Mouse (Mus musculus) forelimb bud, embryonic 11.5 days (tissue): ENCODE data around the gene Kmt2b.

ENCODE experiments used
- DNase-seq: peaks from one replicate; pipeline ENCODE4 v3.0.0-alpha.2; 2012; ENCODE audit warnings: low read depth, low spot score

The Kmt2b gene

DNA sequence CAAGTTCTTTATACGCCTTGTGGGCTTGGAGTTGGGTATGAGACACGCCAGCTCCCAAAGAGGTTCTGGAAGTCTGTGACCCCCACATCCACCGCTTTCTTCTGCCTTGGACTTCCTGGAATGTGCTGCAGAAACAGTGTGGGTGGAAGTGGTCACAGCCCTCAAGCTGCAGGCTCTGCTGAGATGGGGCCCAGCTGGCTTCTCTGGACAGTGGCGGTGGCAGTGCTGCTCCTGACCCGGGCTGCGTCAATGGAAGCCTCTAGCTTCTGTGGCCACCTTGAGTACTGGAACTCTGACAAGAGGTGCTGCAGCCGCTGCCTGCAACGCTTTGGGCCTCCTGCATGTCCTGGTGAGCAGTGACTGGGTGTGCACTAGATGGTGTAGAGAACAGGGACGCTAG, 22.5 kb downstream of the Kmt2b start:
- no peak for DNase-seq

DNA sequence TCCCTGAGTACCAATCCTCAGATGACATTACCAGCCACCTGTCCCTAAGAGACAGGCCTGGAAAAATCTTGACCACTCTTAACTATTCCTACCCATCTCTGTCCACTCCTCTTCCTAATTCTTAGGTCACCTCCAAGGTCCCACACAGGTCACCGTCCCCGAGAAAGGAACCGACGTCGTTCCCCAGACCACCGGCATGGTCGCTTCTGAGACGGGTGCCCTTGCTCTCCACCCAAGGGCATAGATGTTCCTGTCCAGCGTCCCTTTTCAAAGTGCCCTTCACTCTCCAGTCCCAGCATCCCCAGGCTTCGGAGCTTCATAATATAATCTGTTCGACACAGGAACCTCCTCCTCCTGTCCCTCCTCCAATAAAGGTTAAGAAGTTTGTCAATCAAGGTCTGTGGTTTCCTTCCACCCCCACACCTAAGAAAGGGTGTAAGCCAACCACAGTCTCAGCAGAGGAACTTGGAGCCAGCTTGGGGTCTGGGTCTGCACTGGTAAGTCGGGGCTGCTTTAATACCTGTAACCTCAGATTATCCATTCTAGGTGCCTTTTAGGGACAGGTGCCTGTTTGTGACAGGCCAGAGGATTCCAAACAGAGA, 23.5 kb downstream of the Kmt2b start, which contains the start of gene Igflr1:
Igflr1 (plus strand) TSS at position 458 of the 602 bp plus-strand sequence.
- DNase-seq: no peak

DNA sequence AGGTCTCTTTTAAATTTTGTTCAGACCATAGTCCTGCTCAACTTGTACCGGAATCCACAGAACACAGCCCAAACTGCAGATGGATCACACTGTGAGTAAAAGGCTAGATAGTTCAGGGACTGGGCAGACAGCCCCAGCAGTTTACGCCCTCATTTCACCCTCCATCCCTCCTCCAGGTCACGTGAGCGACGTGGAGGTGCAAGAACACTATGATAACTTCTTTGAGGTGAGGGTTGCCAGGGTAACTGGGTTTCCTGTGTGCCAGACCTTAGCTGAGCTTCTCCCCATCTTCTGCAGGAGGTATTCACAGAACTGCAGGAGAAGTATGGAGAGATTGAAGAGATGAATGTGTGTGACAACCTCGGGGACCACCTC, 24.6 kb downstream of the Kmt2b start:
- no peak for DNase-seq

DNA sequence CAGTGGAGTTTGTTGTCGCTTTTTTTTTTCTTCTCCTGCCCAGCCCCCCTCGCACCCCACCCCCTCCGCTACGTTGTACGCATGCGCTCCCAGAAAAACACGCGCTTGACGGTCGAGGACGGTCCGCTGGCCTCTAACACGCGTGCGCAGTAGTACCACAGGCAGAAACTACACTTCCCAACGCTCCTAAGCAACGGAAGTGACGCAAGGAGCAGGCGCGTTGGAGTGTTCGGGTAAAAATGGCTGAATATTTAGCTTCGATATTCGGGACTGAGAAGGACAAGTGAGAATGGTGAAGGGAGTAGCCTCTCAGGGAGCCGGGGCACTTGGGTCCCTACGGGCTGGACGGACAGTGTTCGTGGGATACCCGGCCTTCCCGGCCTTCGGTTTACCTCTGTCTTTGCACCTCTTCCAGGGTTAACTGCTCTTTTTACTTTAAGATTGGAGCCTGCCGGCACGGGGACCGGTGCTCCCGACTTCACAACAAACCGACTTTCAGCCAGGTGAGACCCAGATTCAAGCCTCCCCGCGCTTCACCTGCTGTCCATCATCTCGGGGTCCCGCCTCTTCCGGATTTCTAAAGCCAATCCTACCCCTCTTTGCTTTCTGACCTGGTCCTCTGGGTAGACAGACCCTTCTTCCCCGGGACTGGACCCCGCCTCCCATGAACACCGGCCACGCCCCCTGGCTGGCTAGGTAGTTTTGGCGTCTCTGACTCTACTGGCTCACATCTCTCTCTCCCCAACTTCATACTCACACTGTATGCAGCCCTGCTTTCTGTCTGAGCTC, 25.2 kb downstream of the Kmt2b start, which contains the start of the genes U2af1l4, Gm49396 and Psenen:
U2af1l4 (plus strand) TSS at position 185 of the 789 bp plus-strand sequence.
Gm49396 (plus strand) TSS at position 228 of the 789 bp plus-strand sequence.
Psenen (minus strand) TSS at position 511 of the 789 bp plus-strand sequence.
- peak; percentile 98 for DNase-seq

DNA sequence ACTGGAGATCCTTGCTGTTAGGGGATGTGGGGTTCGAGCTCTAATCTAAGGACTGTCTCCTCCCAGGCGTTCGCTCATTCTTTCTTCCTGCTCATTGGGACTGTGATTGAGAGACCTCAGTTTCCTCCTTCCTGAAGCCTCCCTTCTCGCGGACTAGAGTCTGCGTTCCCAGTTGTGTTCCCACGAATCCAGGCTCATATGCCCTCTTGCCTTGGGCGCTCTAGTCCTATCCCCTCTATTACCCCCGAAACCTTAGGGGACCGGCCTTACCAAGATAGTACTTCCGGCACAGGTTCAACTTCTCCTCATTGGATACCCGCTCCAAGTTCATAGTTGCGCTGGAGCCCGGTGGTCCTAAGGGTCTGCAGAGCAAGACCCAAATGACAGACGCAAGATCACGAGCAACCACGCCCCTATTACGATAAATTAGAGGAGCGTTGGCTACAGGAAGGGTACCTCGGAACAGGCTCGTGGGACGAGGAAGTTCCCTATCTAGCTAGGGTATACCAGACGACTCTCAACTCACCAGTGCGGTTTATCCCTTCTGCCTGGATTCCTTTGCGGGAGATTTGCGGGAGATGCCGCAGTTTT, 25.9 kb downstream of the Kmt2b start:
- no peak for DNase-seq

DNA sequence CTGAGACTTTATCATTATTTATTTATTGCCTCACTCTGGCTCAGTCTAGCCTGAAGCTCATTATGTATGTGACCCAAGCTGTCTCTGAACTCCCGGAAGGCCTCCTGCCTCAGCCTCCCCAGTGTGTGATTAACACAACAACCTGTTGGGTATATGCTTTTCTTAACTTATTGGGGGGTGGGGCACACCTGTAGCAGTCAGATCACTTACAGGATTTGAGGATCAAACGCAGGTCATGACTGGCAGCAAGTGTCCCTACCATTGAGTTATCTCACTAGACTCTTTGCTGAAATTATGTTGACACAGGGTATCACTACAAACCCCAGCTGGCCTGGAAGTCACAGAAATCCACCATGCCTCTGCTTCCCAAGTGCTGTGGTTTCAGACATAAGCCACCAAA, 28.2 kb downstream of the Kmt2b start:
- no peak for DNase-seq

DNA sequence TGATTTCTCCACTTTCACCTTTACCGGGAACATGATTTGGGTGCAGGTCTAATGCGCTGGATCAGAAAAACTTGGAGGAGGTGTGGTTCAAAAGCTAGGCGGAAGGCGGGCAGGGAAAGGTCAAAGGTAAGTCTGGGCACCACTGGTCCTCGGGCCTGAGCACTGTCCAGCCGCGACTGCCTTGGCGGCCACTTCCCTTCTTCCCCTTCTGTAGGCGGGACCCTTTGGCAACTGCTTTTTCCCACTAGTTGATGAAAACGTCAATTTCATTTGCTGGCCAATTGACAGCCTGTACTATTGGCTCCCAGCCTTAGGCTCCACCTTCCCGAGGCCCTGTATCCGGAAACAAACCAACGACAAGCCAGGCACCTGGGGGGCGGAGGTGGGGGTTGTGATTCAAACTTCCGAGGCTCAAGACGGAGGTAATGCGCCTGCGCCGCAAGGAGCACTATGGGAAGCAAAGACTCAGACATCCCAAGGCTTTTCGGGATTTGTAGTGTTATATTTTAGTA, 29.0 kb downstream of the Kmt2b start, which contains the start of gene Lin37:
Lin37 (minus strand) TSS at position 396 of the 512 bp plus-strand sequence.
- peak; percentile 96 for DNase-seq

DNA sequence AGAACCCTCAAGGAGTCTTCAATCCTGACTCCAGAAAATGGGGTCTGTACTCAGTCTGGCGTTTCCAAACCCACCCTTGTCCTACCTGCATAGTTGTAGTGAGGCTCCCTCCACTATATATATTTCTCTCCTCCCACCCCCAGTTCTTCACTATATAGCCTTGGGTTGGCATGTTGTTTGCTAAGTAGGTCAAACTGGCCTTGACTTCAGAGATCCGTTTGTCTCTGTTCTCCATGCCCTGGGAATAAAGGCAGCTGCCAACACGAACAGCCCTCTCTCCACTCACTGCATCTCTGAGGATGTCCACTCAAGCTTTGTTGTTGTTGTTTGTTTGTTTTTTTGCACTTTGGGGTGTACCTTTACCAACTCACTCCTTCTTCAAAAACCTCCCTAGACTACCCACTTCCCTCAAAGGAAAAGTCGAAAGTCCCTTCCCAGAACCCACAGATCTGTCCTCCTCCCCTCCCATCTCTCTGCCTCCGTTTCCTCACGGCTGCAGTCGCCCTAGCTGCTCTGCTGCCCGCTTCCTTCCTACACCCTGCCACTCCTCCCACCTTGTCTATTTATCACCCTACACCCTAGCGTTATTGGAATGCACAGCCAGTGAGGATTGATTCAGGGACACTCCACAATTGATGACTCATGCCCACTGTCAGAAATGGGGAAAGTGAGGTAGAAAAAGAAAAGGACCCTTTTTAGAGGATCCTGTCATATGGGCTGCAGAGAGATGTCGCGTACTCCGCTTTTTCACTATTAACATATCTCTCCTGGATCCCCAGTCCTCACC, 29.7 kb downstream of the Kmt2b start:
- no peak for DNase-seq

DNA sequence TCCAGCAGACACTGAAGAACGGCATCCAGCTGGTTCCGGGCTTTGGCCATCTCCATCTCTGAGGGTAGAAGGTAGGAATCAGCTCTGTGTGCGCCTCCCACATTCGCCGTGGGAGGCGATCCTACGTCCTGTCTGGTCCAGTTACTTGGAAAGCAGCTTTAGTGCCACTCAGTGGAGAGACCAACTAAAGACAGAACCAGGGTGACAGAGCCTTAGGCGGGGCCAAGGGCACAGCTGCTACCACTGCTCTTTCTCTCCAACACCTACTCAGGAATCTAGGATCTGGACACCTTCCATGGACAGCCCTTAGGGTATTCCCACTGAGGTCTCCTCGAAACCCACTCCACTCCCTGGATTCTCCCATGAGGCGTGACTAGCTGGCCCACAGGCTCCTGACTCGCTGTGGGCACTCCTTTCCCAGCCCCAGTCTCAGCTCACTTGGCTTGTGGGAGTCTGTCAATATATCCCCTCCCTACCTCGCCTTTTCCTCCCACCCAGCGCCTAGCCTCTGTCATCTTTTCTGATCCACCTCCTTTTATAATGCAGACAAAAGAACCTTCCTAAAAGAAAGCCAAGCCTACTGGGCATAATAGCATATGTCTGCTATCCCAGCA, 30.5 kb downstream of the Kmt2b start:
- no peak for DNase-seq

DNA sequence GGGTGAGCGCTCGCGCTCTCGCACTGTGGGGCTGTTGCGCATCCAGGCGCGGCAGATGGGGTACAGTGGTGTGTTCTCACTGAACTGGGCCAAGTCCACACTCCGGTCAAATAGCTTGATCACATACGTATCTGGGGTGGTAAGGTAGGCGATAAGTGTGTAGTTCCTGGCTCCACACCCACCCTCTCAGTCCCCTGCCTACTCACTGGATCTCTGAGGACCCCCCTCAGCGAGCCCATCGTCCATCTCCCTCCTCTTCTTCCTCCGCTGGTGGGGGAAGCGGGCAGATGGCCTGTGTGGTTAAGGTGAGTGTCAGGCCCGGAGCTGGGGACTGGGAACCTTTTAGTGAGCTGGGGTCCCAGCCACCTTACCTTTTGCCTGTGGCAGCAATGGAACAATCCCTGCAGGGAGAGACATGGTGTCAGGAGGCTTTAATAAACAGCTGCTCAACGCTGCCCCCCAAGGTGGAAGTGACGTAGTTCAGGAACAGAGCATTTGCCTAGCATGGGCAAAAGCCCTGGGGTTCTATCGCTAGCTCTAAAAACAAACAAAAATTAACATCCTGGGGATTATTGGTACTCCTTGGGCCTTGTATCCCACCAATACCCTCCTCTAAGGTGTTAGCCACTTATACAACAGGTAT, 31.5 kb downstream of the Kmt2b start:
- no peak for DNase-seq

DNA sequence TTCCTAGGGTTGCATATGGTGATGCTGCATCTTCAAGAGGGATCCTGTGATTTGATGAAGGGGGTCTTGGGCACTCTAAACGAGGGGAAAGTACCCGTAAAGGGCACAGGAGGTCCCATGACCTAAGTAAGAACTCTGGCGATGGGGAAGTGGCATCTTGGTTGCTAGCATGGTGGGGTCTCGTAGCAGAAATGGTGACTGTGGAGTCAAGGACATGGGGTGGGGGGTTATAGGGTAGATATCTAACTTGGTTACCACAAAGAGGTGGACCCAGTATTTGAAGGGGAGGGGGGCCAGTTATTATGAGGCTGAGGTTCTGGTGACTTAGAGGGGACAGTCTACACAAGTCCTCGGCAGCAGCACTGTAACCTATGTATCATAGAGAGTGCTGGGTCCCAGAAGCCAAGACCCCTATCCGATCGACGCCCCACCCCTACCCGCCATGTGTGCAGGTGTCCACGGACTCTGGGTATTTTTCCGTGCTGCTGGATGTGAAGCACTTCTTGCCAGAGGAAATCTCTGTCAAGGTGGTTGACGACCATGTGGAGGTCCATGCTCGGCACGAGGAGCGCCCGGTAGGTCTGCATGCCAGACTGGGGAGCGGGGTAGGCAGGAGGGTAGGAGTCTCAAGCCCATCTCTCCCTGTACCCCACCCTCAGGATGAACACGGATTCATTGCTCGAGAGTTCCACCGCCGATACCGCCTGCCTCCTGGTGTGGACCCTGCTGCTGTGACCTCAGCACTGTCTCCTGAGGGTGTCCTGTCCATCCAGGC, 34.5 kb downstream of the Kmt2b start:
- no peak for DNase-seq

DNA sequence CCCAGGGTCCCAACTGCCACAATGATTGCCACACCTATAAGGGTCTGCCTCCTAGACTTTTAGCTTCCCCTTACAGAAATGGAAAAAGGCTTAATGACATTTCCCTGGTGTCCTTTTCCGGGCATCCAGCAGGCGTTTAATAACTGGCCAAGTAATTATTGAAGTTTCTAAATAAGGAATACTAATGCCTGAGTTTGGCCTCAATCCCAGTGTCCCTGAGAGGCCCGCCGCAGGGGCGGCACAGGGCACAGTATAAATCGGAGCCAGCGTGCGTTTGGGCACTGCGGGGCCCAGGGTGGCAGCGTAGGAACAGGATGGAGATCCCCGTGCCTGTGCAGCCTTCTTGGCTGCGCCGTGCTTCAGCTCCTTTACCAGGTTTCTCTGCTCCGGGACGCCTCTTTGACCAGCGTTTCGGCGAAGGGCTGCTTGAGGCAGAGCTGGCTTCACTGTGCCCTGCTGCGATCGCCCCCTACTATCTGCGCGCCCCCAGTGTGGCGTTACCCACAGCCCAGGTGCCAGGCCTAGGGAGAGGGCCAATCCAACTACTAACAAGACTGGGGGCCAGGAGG, 35.4 kb downstream of the Kmt2b start:
- no peak for DNase-seq

DNA sequence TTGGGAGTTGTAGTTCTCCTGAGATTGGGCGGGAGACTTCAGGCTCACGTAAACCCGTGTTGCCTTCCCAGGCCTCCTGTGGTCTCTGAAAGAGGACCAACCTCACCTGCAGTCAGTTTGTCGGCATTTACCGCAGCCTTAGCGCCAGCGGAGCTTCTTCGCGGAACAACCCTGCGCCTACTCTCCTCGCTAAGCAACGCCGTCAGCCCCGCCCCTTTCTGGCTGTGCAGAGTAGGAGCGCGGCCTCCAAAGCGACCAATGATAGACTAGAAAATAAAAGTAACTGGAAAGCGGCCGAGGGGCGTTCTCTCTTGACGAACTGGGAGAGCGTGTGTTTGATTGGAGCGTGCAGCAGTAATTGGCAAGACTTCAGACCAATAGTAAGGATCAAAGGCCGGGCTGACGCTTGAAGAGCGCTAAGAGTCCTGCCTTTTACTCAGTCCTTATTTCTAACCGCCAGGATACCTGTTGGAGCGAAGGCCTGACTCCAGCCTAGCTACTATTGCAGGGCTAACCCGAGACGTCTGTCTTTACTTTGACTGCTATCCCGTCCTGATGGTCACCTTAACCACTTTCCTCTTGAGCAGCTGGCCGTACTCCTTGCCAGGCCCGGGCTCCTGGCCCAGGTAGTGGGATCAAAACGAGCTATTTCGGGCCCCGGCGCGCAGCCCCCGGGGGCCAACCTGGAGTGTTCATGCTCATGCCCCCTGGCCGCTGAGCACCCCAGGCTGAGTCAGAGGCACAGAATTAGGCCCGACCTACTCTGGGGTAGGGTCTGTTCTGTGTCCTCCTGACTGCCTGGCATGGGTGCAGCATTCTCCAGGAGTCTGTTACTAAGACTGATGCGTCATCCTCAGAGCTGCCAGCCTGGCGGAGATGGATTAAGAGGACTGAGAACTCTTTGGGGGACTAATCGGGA, 36.2 kb downstream of the Kmt2b start, which contains the start of the genes Hspb6 and Proser3:
Hspb6 (plus strand) TSS at position 77 of the 919 bp plus-strand sequence.
Proser3 (minus strand) TSS at position 198 of the 919 bp plus-strand sequence.
- DNase-seq: peak; percentile 97

DNA sequence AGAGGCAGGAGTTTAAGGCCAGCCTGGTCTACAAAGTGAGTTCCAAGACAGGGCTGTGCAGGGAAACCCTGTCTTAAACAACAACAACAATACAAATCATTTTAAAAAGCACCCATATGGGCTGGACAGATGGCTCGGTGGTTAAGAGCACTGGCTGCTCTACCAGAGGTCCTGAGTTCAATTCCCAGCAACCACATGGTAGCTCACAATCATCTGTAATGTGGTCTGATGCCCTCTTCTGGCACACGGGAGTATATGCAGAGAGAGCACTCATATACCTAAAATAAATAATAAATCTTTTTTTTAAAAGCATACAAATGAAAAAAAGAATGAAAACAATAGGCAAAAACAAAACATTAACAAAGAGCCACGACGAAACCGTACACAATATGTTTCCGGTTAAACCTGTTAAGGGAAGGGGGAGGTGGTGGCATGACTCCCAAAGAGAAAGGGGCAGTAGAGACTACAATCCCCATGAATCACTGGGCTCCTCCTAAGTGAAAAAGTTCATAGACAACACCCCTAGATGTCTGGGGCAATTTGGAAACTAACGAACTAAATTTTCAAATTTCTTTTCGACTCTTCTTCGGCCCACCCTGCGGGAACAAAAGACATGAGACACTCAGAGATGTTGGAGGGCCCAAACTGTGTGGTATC, 37.0 kb downstream of the Kmt2b start:
- DNase-seq: no peak

DNA sequence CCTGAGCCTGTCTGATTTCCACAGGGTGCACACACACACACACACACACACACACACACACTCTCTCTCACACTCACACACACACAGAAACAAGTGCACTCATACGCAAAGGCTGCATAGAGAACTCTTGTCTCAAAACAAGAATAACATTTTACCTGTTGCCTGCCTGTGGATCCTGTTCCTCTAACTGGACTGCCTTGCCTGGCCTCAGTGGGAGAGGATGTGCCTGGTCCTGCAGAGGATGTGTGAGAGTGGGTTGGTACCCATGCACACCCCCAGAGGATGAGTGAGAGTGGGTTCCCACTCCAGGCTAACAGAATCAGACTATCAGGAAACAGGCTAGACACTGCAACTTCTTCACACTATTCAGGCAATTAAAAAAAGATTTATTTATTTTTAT, 37.9 kb downstream of the Kmt2b start:
- no peak for DNase-seq

DNA sequence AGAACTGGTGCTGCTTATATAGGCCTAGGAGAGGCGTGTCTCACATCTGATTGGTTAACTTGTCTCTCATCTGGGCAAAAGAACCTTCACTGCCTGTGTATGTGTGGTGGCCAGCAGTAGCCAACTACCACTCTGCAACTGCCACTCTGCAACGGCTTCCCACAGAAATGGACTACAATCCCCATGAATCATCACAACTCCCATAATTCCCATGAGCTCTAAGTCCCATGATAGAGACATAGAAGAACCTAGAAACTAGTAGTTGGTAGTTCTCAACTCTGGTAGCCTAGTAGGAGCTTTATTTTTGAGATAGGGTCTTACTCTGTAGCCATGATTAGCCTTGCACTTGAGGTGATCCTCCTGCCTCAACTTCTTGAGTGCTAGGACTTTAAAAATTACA, 38.6 kb downstream of the Kmt2b start:
- DNase-seq: no peak

DNA sequence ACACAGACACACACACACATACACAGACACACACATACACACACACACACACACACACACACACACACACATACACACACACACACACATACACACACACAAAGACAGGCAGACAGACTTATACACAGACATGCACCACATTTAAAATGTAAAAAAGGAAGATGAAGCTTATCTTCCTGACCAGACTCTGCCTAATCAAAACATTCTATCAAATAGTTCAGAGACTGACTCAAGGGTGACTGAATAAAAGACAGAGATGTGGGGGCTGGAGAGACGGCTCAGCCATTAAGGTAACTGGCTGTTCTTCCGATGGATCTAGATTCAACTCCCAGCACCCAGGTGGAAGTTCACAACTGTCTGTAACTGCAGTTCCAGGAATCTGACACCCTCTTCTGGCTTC, 44.2 kb downstream of the Kmt2b start:
- DNase-seq: no peak

DNA sequence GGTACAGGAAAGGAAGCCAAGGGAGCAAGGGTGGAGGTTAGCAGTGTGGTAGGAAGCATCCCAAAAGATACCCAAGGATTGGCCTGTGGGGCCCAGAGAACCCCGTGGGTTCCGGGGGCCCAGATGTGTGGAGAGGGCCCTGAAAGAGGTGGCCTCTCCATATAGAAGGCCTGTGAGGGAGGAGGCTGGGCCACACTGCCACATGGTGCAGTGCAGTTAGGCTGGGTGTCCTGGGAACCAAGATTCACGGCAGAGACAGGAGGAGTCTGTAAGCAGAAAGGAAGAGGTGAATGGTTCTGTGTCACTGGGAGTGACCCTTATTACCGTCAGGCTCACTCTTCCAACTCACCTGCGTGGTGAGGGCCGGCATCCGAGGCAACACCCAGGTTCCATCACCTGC, 48.0 kb downstream of the Kmt2b start:
- no peak for DNase-seq
